Mouse (Mus musculus) kidney, embryonic 14.5 days (tissue): ENCODE results near the gene Zfp64. TPM values are rescaled to one million over a fixed set of nuclear protein-coding genes. Genes with fewer than 3 reads are reported as not detected.

Source experiments
- ATAC-seq: fragments of 200-750 bp; cut with Nextera tagmentation; 2 replicates; pipeline ENCODE4 v1.8.0; 2017; ENCODE audit warnings: moderate number of reproducible peaks, mild to moderate bottlenecking, moderate TSS enrichment, moderate library complexity; ENCODE audit not compliant: low FRiP score, low TSS enrichment
- H3K27ac ChIP-seq: fragments of 300-500 bp; sonication (generic); 2 replicates; pipeline ENCODE4 v1.5.1; 2014; ENCODE audit warnings: low read depth, mild to moderate bottlenecking, low read length, moderate library complexity, mixed read lengths
- H3K27me3 ChIP-seq: fragments of 300-500 bp; sonication (generic); 2 replicates; pipeline ENCODE4 v1.6.1; 2014; ENCODE audit warnings: mild to moderate bottlenecking, low read length; ENCODE audit not compliant: control insufficient read depth, insufficient read depth
- H3K36me3 ChIP-seq: fragments of 300-500 bp; sonication (generic); 2 replicates; pipeline ENCODE4 v1.6.1; 2014; ENCODE audit warnings: low read length, mixed read lengths; ENCODE audit not compliant: control insufficient read depth, insufficient read depth
- H3K4me1 ChIP-seq: fragments of 300-500 bp; sonication (generic); 2 replicates; pipeline ENCODE4 v1.6.1; 2014; ENCODE audit warnings: low read length, mixed read lengths; ENCODE audit not compliant: control insufficient read depth, insufficient read depth
- H3K4me2 ChIP-seq: fragments of 300-500 bp; sonication (generic); replicated peaks from 2 replicates; pipeline ENCODE4 v1.6.1; 2014; ENCODE audit warnings: low read depth, mild to moderate bottlenecking, low read length
- H3K4me3 ChIP-seq: fragments of 300-500 bp; sonication (generic); 2 replicates; pipeline ENCODE4 v1.5.1; 2014; ENCODE audit warnings: mild to moderate bottlenecking, low read length
- H3K9ac ChIP-seq: fragments of 300-500 bp; sonication (generic); 2 replicates; pipeline ENCODE4 v1.6.1; 2014; ENCODE audit warnings: low read depth, mild to moderate bottlenecking, low read length, moderate library complexity
- H3K9me3 ChIP-seq: fragments of 300-500 bp; sonication (generic); 2 replicates; pipeline ENCODE4 v1.6.1; 2016; ENCODE audit warnings: low read length; ENCODE audit not compliant: control insufficient read depth
- WGBS: fragments of 180-500 bp; shearing (Covaris S2); extraction: QIAGEN DNeasy Blood & Tissue Kit; methylation state at CpG from one replicate; pipeline ENCODE4 v1.1.7; 2014; 5-methylcytosine and 5-hydroxymethylcytosine counted together
- polyA plus RNA-seq: library from polyadenylated mRNA; unstranded; fragments of >200 nt; fragmentation: Nextera tagmentation; extraction: Ambion mirVana; gene quantifications from 2 replicates; pipeline ENCODE4 v1.2.1, GENCODE M21; 2014

The Zfp64 gene
- polyA plus RNA-seq, 1 experiment from 2014 or later, result 27.8 TPM

GRCm38 (mm10) chr2:168912051-168912891 is 43.1 kb downstream of the Zfp64 start:
- ATAC-seq, result peak; percentile 60
- Histone ChIP-seq H3K9me3 (no peaks in the 10 kb centered on the region), H3K9ac (peak overlapping the region; percentile 38; the same call in 1 of the 2 replicates), H3K4me3 (peak overlapping the region; percentile 50), H3K36me3 (no peaks in the 10 kb centered on the region), H3K27me3 (peaks cover 30% of the 10 kb centered on the region), H3K4me2 (peak overlapping the region; percentile 94), H3K4me1 (peaks cover 21% of the 10 kb centered on the region), H3K27ac (no peak overlapping the region)
- under 1% methylated on average over 70 of the region's 70 CpGs for WGBS

- H3K4me3 ChIP-seq, result peak overlapping the region; percentile 50
- peaks cover 21% of the 10 kb centered on the region for H3K4me1 ChIP-seq
- H3K27ac ChIP-seq, result no peak overlapping the region
- H3K4me2 ChIP-seq, result peak overlapping the region; percentile 94
- ATAC-seq, result 0 out of 2 replicates have a peak, but pooled peaks have one; percentile 8
- no peak overlapping the region for H3K9ac ChIP-seq
- 1% methylated on average over 19 of the region's 19 CpGs for WGBS
- no peaks in the 10 kb centered on the region for H3K36me3 ChIP-seq
- no peaks in the 10 kb centered on the region for H3K9me3 ChIP-seq
- peaks cover 30% of the 10 kb centered on the region for H3K27me3 ChIP-seq
Measured at GRCm38 (mm10) chr2:168911527-168911926, 43.9 kb downstream of the Zfp64 start.

GRCm38 (mm10) chr2:168906022-168906421 is 49.4 kb downstream of the Zfp64 start:
- Histone ChIP-seq H3K9me3 (no peaks in the 10 kb centered on the region), H3K27me3 (peaks cover 8% of the 10 kb centered on the region; the same call in 1 of the 2 replicates), H3K27ac (no peak overlapping the region), H3K4me3 (no peak overlapping the region), H3K36me3 (no peaks in the 10 kb centered on the region), H3K9ac (no peak overlapping the region), H3K4me2 (no peak overlapping the region), H3K4me1 (peaks cover 2% of the 10 kb centered on the region)
- WGBS, result 52% methylated on average over 11 of the region's 11 CpGs
- ATAC-seq, result no peak

- Histone ChIP-seq H3K4me2 (no peak overlapping the region), H3K9ac (no peak overlapping the region), H3K4me3 (no peak overlapping the region), H3K36me3 (no peaks in the 10 kb centered on the region), H3K9me3 (no peaks in the 10 kb centered on the region), H3K4me1 (no peaks in the 10 kb centered on the region), H3K27me3 (no peaks in the 10 kb centered on the region), H3K27ac (no peak overlapping the region)
- 75% methylated on average over 3 of the region's 3 CpGs for WGBS
- no peak for ATAC-seq
Measured at GRCm38 (mm10) chr2:168904846-168905245, 50.5 kb downstream of the Zfp64 start.

GRCm38 (mm10) chr2:168904188-168904587 is 51.2 kb downstream of the Zfp64 start:
- Histone ChIP-seq H3K4me2 (no peak overlapping the region), H3K9ac (no peak overlapping the region), H3K4me1 (no peaks in the 10 kb centered on the region), H3K36me3 (no peaks in the 10 kb centered on the region), H3K9me3 (no peaks in the 10 kb centered on the region), H3K4me3 (no peak overlapping the region), H3K27me3 (no peaks in the 10 kb centered on the region), H3K27ac (no peak overlapping the region)
- WGBS, result 16% methylated on average over 9 of the region's 9 CpGs
- peak; percentile 72; the same call in 1 of the 2 replicates for ATAC-seq

GRCm38 (mm10) chr2:168902634-168903033 is 52.8 kb downstream of the Zfp64 start:
- H3K4me2 ChIP-seq, result no peak overlapping the region
- H3K27me3 ChIP-seq, result no peaks in the 10 kb centered on the region
- 29% methylated on average over 8 of the region's 8 CpGs for WGBS

GRCm38 (mm10) chr2:168897906-168898305 is 57.5 kb downstream of the Zfp64 start:
- Histone ChIP-seq H3K9ac (no peak overlapping the region), H3K36me3 (no peaks in the 10 kb centered on the region), H3K4me2 (no peak overlapping the region), H3K4me1 (no peaks in the 10 kb centered on the region), H3K27me3 (no peaks in the 10 kb centered on the region), H3K9me3 (no peaks in the 10 kb centered on the region), H3K27ac (no peak overlapping the region), H3K4me3 (no peak overlapping the region)
- 73% methylated on average over 7 of the region's 7 CpGs for WGBS
- ATAC-seq, result no peak

More at GRCm38 (mm10) chr2:168902634-168903033, 52.8 kb downstream of the Zfp64 start:
- Histone ChIP-seq H3K4me1 (no peaks in the 10 kb centered on the region), H3K27ac (no peak overlapping the region), H3K36me3 (no peaks in the 10 kb centered on the region), H3K9ac (no peak overlapping the region), H3K4me3 (no peak overlapping the region), H3K9me3 (no peaks in the 10 kb centered on the region)
- ATAC-seq, result no peak

GRCm38 (mm10) chr2:168895531-168895930 is 59.9 kb downstream of the Zfp64 start:
- H3K27ac ChIP-seq, result no peak overlapping the region
- no peaks in the 10 kb centered on the region for H3K9me3 ChIP-seq
- 87% methylated on average over 8 of the region's 8 CpGs for whole genome bisulfite sequencing
- H3K4me1 ChIP-seq, result no peaks in the 10 kb centered on the region
- no peaks in the 10 kb centered on the region for H3K27me3 ChIP-seq
- H3K9ac ChIP-seq, result no peak overlapping the region
- H3K36me3 ChIP-seq, result no peaks in the 10 kb centered on the region
- no peak overlapping the region for H3K4me3 ChIP-seq
- no peak overlapping the region for H3K4me2 ChIP-seq
- no peak for ATAC-seq

GRCm38 (mm10) chr2:168894738-168895137 is 60.6 kb downstream of the Zfp64 start:
- no peaks in the 10 kb centered on the region for H3K27me3 ChIP-seq
- WGBS, result 91% methylated on average over 7 of the region's 7 CpGs
- no peak overlapping the region for H3K4me3 ChIP-seq
- H3K4me2 ChIP-seq, result no peak overlapping the region
- no peak for ATAC-seq
- no peaks in the 10 kb centered on the region for H3K4me1 ChIP-seq
- H3K27ac ChIP-seq, result no peak overlapping the region
- H3K9me3 ChIP-seq, result no peaks in the 10 kb centered on the region
- H3K36me3 ChIP-seq, result no peaks in the 10 kb centered on the region
- no peak overlapping the region for H3K9ac ChIP-seq
